Mouse (Mus musculus) thymus, adult 18-20 months (tissue): ENCODE data around the gene Itgb8.

Source experiments
- DNase-seq, 2 experiments: peaks; one replicate each; pipeline ENCODE4 v3.0.0; 2022; ENCODE audit warnings: mixed read lengths in 2 of 2

Itgb8 gene

GRCm38 (mm10) chr12:119207464-119207801 is 31.2 kb downstream of the Itgb8 start:
- no peak for DNase-seq

- no peak for DNase-seq
Observed at GRCm38 (mm10) chr12:119206711-119207463, 31.7 kb downstream of the Itgb8 start.

GRCm38 (mm10) chr12:119204411-119204810 is 34.2 kb downstream of the Itgb8 start:
- no peak for DNase-seq

DNA sequence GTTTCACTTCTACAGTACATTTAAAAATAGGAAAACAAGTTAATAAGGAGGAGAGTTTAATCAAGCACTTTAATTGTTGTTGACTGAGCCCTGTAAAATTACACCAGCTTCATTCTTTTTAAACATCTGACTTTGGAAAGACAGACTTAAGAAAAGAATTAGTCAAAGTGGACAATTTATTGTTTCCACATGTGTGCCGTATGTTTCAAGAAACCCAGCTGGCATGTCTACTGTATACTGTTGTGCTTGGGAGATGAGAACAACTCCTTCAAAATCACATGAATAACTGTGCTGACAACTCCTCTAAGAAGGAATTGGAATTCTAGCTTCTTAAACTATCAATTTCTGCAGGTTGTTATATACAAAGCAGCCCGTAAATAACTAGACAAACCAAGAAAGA is 35.8 kb downstream of the Itgb8 start:
- no peak for DNase-seq

- DNase-seq: no peak
Observed at GRCm38 (mm10) chr12:119195145-119195544, 43.5 kb downstream of the Itgb8 start.

DNA sequence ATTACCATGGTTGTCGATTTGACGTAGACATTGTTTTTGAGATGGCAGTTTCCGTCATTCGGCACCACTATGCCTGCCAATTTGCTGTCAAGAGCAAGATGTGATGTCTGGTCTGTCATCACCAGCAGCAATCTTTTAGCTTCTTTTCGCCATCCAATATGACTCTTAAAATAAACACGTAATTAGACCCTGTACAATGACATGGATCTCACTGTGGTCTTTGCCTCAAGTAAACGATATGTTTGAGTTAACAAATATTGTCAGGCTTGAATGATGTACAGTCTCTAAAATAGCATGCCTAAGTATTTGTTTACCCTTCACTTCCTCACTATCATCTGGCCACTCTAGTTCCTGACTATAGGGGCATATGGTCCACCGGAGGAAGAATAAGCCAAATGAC is 48.8 kb downstream of the Itgb8 start:
- no peak for DNase-seq

DNA sequence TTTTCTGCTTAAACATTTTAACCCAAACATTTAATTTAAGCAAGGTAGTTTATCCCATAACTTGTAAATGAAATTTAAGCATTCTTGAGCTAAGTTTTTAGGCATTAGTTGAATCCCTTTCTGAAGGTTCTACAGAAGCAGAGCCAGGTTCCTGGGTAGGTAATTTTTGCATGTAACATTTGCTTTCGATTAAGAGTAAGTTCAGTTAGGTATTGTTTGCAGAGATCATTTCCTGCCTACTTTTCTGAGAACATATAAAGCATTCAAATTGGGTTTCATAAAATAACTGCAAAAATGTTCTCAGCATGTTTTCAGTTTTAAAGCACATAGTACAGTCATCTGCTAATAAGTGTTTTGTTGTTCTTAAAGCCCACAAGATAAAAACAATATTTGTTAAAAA is 53.2 kb downstream of the Itgb8 start:
- no peak for DNase-seq

DNA sequence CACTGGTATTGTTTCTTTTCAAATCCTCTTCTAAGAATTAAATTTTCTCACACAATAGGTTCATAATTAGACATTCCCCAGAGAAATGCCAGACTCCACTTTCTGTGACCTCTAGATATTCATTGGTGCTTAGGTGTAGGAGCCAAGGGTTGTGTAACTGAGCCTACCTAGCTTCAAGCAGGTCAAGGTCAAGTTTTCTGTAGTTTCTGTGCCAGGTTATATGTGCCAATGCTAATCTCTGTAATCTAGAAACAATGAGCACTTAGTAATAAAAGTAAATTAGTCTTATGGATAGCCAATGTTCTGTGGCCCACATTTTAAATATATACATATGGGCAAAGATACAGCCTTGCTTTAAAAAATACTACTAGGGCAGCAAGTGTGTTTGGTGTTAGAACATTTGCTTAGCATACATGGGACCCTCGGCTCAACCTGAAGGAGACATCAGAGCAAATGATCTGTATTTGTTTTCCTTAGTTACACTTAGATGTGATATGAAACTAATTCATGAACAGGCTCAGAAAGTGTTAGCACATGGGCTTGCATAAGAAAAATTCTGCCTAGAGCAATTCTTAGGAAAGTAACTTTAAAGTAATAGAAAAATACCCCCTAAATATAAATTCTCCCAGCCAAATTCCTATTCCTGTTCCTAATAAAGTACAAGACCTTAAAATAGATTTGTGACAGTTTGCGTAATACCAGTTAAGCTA is 56.2 kb downstream of the Itgb8 start:
- no peak for DNase-seq

DNA sequence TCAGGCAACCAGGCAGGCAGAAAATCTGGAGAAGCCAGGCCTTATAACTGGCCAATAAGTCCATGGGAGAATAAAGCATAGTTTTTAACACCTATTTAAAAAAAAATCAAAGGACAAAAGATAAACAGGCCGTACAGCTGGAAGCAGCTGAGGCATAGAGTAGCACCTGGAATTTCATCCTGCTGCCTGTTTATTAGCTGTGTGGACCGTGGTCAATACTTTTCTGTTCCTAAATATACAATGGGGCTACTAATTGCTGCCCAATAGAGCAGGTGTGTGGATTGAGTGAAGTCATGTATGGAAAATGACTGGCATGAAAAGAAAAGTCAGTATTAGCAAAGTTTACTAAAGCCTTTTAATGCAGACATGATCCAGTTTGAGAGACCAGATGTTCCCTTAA is 62.6 kb downstream of the Itgb8 start:
- no peak for DNase-seq

DNA sequence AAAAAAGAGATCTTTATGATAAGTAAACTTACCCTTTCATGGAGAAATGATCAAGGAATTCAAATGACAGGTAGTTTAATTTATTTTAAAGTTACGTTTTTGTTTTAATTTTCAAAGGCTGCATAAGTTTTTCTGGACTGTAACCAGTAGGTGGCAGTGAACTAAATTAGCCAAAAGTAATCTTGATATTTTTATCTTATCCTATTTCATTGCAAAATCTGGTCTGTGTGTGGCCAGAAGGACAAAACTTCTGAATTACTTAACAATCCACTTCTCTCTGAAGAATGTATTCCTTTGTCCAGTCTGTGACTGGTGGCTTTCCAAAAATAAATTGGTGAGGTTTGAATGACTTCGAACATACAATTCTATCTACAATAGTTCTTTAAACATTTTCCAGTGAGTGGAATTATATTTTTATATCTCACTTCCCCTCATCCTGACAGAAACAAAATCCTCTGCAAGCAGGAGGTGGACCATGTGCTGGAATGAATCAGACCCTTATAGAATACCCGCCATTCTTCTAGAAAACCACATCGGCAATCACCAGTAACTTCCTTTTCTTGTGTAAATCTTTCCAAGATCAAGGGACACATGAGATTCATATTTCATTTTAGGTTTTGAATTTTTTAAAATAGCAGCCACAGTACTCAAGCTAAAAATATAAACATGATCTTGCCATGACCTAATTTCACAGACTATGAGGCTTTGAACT is 68.6 kb downstream of the Itgb8 start:
- DNase-seq: no peak

- no peak for DNase-seq
Observed at GRCm38 (mm10) chr12:119169143-119169542, 69.5 kb downstream of the Itgb8 start.

DNA sequence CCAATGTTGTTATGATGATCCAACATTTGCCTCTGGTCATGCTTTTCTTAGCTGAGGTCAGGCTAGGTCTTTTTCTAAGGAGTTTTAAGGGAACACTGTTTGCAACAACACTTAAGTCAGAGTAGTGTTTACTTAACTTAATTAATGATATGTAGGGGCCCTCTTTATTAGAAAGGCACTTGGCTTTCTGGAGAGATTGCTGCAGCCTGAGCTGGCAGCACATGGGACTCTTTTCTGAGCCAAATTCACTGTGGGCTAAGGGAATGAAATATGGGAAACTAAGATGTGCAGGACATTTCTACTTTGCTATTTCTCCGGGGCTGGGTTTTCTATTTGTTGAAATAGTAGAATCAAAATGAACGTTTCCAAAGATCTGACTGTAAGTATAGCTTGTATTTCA is 73.5 kb downstream of the Itgb8 start:
- no peak for DNase-seq

DNA sequence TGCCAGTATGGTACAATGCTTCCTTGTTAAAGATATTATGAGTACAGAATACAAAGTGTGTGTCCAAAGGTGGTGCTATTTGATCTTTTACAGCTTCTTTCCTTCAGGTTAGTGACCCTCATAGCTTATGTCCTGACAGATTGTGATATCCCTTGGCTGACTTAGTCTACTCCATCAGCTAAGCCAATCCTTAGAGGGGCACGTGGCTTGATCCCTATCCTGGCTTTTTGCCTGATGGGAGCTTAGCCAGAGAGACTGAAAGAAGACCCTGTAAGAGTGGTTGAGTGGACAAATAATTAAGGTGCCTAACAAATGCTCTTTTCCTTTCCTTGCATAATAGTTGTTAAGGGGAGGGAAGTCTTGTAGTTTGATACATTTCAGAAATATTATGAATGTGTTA is 73.9 kb downstream of the Itgb8 start:
- no peak for DNase-seq

DNA sequence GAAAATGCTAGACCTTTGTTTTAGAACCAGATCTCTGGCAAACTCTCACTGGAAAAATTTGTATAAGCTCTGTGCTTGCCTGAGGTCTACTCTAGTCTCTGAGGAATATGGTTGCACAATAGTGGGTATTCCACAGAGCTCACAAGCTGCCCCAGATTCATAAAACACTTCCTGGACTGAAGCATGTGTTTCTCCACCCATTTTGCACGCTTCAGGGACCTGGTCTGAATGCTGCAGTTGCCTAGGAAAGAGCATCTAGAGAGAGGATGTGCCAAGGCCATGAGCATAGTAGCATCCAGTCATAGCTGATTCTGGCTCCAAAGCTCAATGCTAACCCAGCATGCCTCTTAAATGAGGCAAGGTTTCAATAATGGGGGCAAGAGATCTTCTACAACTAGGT is 74.4 kb downstream of the Itgb8 start:
- DNase-seq: no peak

GRCm38 (mm10) chr12:119160786-119161185 is 77.8 kb downstream of the Itgb8 start:
- no peak for DNase-seq

GRCm38 (mm10) chr12:119159254-119159933 is 79.2 kb downstream of the Itgb8 start:
- DNase-seq: no peak

GRCm38 (mm10) chr12:119157686-119158085 is 80.9 kb downstream of the Itgb8 start:
- no peak for DNase-seq

DNA sequence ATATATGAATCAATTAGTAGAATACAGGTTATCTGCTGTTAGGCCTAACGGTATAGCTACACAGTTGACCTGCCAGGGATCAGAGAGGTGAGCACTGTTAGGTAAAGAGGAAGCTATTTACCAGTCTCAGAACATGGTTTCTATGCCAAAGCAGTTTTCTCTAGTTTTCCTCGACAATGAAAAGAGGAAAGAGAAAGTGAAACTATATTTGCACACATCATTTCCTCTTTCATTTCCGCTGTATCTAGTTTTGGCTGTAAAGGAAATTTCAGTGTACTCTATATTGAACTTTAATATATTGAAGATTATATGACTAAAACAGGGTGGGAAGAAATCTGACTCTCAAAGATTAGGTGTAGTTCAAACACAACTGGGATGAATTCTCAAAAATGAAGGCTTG is 81.5 kb downstream of the Itgb8 start:
- DNase-seq: no peak

GRCm38 (mm10) chr12:119155566-119155965 is 83.0 kb downstream of the Itgb8 start:
- DNase-seq: no peak

GRCm38 (mm10) chr12:119150956-119151355 is 87.6 kb downstream of the Itgb8 start:
- no peak for DNase-seq

DNA sequence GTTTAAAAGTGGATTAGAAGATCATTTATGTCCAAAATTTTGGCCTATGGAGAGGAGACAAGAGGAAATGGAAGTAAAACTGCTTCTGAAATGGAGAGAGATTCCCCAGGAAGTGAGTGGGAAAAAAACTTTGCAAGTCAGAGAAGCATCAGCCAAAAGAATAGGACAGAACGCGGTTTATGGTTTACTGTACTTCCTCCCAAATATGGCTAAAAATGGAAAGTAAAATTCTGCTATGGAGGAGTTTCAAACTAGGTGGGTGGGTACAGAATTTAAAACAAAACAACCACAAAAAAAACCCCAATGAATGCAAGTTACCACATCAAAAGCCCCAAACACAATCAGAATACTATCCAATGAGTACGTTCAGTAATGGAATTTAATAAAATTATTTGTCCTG is 90.8 kb downstream of the Itgb8 start:
- DNase-seq: no peak

DNA sequence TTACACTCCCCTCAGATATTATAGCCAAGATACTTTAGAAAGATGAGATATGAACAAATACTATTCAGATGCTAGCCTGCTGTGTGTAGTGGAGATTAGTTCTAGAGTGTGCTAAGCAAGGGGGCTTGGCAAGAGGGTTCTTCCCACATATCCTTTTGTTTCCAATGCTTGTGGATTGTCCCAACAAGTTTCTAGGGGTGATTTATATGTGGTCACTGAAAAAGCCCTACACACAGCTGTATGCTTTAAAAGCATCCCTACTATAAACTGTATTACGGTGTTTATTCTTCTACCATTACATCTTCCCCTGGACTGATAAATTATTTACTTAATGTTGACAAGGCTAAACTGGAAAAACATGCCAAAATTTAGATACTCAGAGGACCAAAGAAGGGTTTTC is 92.6 kb downstream of the Itgb8 start:
- DNase-seq: no peak

- DNase-seq: no peak
Observed at GRCm38 (mm10) chr12:119137946-119138345, 100.7 kb downstream of the Itgb8 start.
